Mouse (Mus musculus) stomach, postnatal 0 days (tissue): Measurements from ENCODE around the gene Tsc22d1. TPM values are rescaled to one million over a fixed set of nuclear protein-coding genes. Genes with fewer than 3 reads are reported as not detected.
A peak's percentile ranks its signal among the peaks of the same experiment; 100 is the strongest.

Experiments
- ATAC-seq: fragments of 200-750 bp; cut with Nextera tagmentation; 2 replicates; pipeline ENCODE4 v1.8.0; 2017; ENCODE audit not compliant: low FRiP score, low TSS enrichment
- DNase-seq: peaks from one replicate; pipeline ENCODE4 v3.0.0-alpha.2; 2016; ENCODE audit warnings: low spot score
- H3K27ac ChIP-seq: fragments of 300-500 bp; sonication (generic); replicated peaks from 2 replicates; pipeline ENCODE4 v1.5.1; 2014; ENCODE audit warnings: mild to moderate bottlenecking, control low read depth
- H3K27me3 ChIP-seq: fragments of 300-500 bp; sonication (generic); 2 replicates; pipeline ENCODE4 v1.6.1; 2014; ENCODE audit warnings: low read length; ENCODE audit not compliant: control insufficient read depth, insufficient read depth
- H3K36me3 ChIP-seq: fragments of 300-500 bp; sonication (generic); 2 replicates; pipeline ENCODE4 v1.6.1; 2014; ENCODE audit warnings: low read length, mixed read lengths; ENCODE audit not compliant: control insufficient read depth, insufficient read depth
- H3K4me1 ChIP-seq: fragments of 300-500 bp; sonication (generic); replicated peaks from 2 replicates; pipeline ENCODE4 v1.6.1; 2014; ENCODE audit warnings: antibody characterized with exemption; ENCODE audit not compliant: control insufficient read depth, insufficient read depth
- H3K4me2 ChIP-seq: fragments of 300-500 bp; sonication (generic); replicated peaks from 2 replicates; pipeline ENCODE4 v1.6.1; 2014; ENCODE audit warnings: low read depth, mild to moderate bottlenecking, control low read depth, moderate library complexity
- H3K4me3 ChIP-seq: fragments of 300-500 bp; sonication (generic); 2 replicates; pipeline ENCODE4 v1.5.1; 2014; ENCODE audit warnings: low read depth, low read length, control low read depth
- H3K9ac ChIP-seq: fragments of 300-500 bp; sonication (generic); 2 replicates; pipeline ENCODE4 v1.6.1; 2014; ENCODE audit warnings: mild to moderate bottlenecking, low read length, control low read depth, mixed read lengths
- H3K9me3 ChIP-seq: fragments of 300-500 bp; sonication (generic); 2 replicates; pipeline ENCODE4 v1.6.1; 2016; ENCODE audit warnings: low read length; ENCODE audit not compliant: control insufficient read depth
- CTCF ChIP-seq: IDR thresholded peaks from 2 replicates; pipeline ENCODE4 v1.5.1; 2016; ENCODE audit warnings: antibody characterized with exemption, low read depth, mild to moderate bottlenecking, moderate library complexity
- EP300 ChIP-seq: optimal IDR thresholded peaks from 2 replicates; pipeline ENCODE3; 2016; ENCODE audit warnings: antibody characterized with exemption
- WGBS: fragments of 180-500 bp; shearing (Covaris S2); extraction: QIAGEN DNeasy Blood & Tissue Kit; methylation state at CpG from one replicate; pipeline ENCODE4 v1.1.7; 2014; 5-methylcytosine and 5-hydroxymethylcytosine counted together
- polyA plus RNA-seq: library from polyadenylated mRNA; unstranded; fragments of >200 nt; fragmentation: Nextera tagmentation; extraction: Ambion mirVana; gene quantifications from 2 replicates; pipeline ENCODE4 v1.2.1, GENCODE M21; 2015

Gene Tsc22d1
- polyA plus RNA-seq, 1 experiment from 2014 or later = 310 TPM

GRCm38 (mm10) chr14:76451011-76451410 is 36.2 kb downstream of the Tsc22d1 start:
- TF ChIP-seq CTCF (no peak), EP300 (no peak)
- no peaks in the 10 kb centered on the region for H3K36me3 ChIP-seq
- WGBS = 65% methylated on average over 6 of the region's 6 CpGs
- ATAC-seq (no peak), DNase-seq (no peak)
- no peaks in the 10 kb centered on the region for H3K9me3 ChIP-seq
- H3K9ac ChIP-seq = no peak overlapping the region
- H3K4me1 ChIP-seq = no peaks in the 10 kb centered on the region
- no peak overlapping the region for H3K4me3 ChIP-seq
- H3K27ac ChIP-seq = no peak overlapping the region
- H3K27me3 ChIP-seq = no peaks in the 10 kb centered on the region
- no peak overlapping the region for H3K4me2 ChIP-seq

DNA sequence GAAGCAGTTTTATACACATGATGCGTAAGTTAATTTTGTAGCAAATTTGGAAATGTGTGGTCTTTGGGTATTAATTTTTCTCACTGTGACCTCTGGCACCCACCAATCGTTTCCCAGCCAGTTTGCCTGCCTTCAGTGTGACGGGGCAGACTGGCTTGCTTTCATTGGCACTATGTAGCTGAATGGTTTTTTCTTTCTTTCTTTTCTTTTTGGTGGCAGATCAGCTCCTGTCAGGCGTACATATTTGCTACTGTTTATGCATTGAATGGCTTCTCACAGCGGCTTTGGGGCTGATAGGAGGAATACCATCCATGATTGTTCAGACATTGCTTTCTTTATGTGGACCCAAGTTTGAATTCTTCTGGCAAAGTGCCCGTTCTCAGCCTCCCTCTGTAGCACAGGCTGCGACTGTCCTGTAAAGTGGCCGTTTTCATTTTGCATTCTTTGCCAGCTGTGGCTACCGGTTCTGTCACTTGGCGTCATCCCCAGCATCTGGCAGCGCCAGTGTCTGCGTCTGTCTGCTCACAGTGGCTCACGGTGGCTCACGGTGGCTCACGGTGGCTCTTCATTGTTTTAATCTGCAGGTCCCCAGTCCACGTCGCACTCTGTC is 38.1 kb downstream of the Tsc22d1 start:
- 76% methylated on average over 17 of the region's 17 CpGs for WGBS
- H3K4me2 ChIP-seq = no peak overlapping the region

GRCm38 (mm10) chr14:76454673-76455072 is 39.9 kb downstream of the Tsc22d1 start:
- DNase-seq (no peak), ATAC-seq (no peak)
- TF ChIP-seq EP300 = no peak
- 67% methylated on average over 5 of the region's 5 CpGs for WGBS
- no peak overlapping the region for H3K4me3 ChIP-seq
- H3K4me1 ChIP-seq = no peaks in the 10 kb centered on the region
- H3K9ac ChIP-seq = no peak overlapping the region
- no peaks in the 10 kb centered on the region for H3K27me3 ChIP-seq
- no peak overlapping the region for H3K27ac ChIP-seq
- H3K9me3 ChIP-seq = no peaks in the 10 kb centered on the region
- no peak overlapping the region for H3K4me2 ChIP-seq
- no peaks in the 10 kb centered on the region for H3K36me3 ChIP-seq

More for the DNA sequence above, 38.1 kb downstream of the Tsc22d1 start:
- Histone ChIP-seq H3K27me3 (no peaks in the 10 kb centered on the region), H3K4me3 (no peak overlapping the region), H3K36me3 (no peaks in the 10 kb centered on the region), H3K4me1 (no peaks in the 10 kb centered on the region), H3K27ac (no peak overlapping the region), H3K9me3 (no peaks in the 10 kb centered on the region), H3K9ac (no peak overlapping the region)
- ATAC-seq (no peak), DNase-seq (no peak)
- TF ChIP-seq CTCF (no peak), EP300 (no peak)

DNA sequence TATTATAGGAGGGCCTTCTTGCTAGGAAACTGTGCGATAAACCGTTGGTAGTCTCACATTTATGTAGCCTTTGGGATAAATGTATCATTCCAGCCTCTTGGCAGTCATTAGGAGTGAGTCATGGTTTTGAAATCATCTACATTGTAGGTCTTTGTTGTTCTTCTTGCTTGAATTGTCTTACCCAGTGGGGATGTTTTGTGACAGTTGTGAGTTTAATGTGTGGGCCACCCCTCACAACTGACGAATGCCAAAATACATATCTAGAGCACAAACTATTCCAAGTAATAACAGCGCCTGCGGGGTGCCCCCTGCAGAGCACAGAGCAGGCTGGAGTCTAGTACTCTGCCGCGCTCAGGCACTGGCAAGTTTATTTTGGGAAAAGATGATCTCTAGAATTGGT is 40.4 kb downstream of the Tsc22d1 start:
- ATAC-seq = 0 out of 2 replicates have a peak, but pooled peaks have one; percentile 15
- DNase-seq = no peak
- H3K36me3 ChIP-seq = no peaks in the 10 kb centered on the region
- H3K4me2 ChIP-seq = no peak overlapping the region
- H3K4me3 ChIP-seq = no peak overlapping the region
- H3K9me3 ChIP-seq = no peaks in the 10 kb centered on the region
- no peak overlapping the region for H3K9ac ChIP-seq
- H3K4me1 ChIP-seq = no peaks in the 10 kb centered on the region
- no peak overlapping the region for H3K27ac ChIP-seq
- H3K27me3 ChIP-seq = no peaks in the 10 kb centered on the region
- TF ChIP-seq EP300 (no peak), CTCF (no peak)
- WGBS = 52% methylated on average over 7 of the region's 7 CpGs

DNA sequence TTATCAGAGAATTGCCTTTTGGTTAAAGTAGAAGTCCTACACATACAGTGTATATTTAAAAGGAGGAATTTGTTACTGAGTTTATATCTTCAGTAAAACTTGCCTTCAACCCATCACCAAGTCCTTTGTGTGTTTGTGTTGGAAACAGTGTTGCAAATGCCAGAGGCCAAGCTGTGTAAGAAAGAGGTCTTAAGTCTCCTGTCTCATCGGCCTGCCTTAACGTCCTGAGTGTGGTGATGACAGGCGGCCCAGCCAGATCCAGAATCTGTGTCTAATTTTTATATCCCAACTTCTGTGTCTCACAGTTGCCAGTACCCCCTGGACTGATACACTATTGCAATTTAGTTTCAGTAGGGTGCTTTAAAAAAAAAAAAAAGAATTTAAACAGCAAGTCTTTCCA is 42.9 kb downstream of the Tsc22d1 start:
- Histone ChIP-seq H3K27me3 (no peaks in the 10 kb centered on the region), H3K4me3 (no peak overlapping the region), H3K27ac (no peak overlapping the region), H3K9ac (no peak overlapping the region), H3K36me3 (no peaks in the 10 kb centered on the region), H3K4me2 (no peak overlapping the region), H3K4me1 (no peaks in the 10 kb centered on the region), H3K9me3 (no peaks in the 10 kb centered on the region)
- WGBS = 88% methylated on average over 3 of the region's 3 CpGs
- no peak for ATAC-seq
- TF ChIP-seq CTCF (no peak), EP300 (no peak)
- DNase-seq = no peak

DNA sequence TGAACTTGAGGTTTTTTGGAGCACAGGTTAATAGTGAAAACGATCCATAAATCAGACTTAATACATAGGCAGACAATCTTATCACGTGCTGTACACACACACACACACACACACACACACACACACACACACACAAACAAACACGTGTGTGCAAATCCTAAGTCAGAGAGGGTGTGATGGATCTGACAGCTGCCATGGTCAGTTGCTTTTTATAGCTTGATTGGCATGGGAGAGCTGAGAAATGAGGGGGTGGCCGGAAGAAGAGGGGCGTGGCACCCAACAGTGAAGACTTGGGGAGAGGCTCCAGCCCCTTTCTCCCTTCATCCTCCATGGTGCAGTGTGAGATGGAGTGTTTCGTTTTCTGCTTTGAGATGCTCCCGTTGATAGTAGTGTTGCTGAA is 45.4 kb downstream of the Tsc22d1 start:
- no peak overlapping the region for H3K9ac ChIP-seq
- no peak for ATAC-seq
- no peak overlapping the region for H3K4me2 ChIP-seq
- no peak for DNase-seq
- 0 out of 2 replicates have a peak, but pooled peaks cover 2% of the 10 kb centered on the region for H3K4me1 ChIP-seq
- H3K36me3 ChIP-seq = no peaks in the 10 kb centered on the region
- H3K27me3 ChIP-seq = no peaks in the 10 kb centered on the region
- TF ChIP-seq EP300 = no peak
- TF ChIP-seq CTCF = no peak
- no peak overlapping the region for H3K27ac ChIP-seq
- no peaks in the 10 kb centered on the region for H3K9me3 ChIP-seq
- no peak overlapping the region for H3K4me3 ChIP-seq
- 74% methylated on average over 7 of the region's 7 CpGs for WGBS
